Mouse (Mus musculus): ENCODE measurements around the gene Zbtb21.
"Not testable (repeated sequence)": the region's sequence is repeated elsewhere in the genome, so short reads cannot be mapped to it uniquely, and the experiment has no call there.

Gene Zbtb21

GRCm38 (mm10) chr16:97948836-97949235 lies 13.6 kb downstream of the Zbtb21 start:
- no peak for DNase-seq (ENCODE audit: low read depth in 1 of 2, low spot score in 2 of 2)

GRCm38 (mm10) chr16:97946993-97947392 lies 15.4 kb downstream of the Zbtb21 start:
- DNase-seq (ENCODE audit: low read depth in 1 of 2, low spot score in 2 of 2) = not testable (repeated sequence)

- no peak for DNase-seq (ENCODE audit: low read depth in 1 of 2, low spot score in 2 of 2)
Measured at GRCm38 (mm10) chr16:97941844-97942243, 20.6 kb downstream of the Zbtb21 start.

GRCm38 (mm10) chr16:97940471-97940973 lies 21.9 kb downstream of the Zbtb21 start:
- no peak for DNase-seq (ENCODE audit: low read depth in 1 of 2, low spot score in 2 of 2)

GRCm38 (mm10) chr16:97935815-97936214 lies 26.6 kb downstream of the Zbtb21 start:
- no peak for DNase-seq (ENCODE audit: low read depth in 1 of 2, low spot score in 2 of 2)

GRCm38 (mm10) chr16:97930231-97930630 lies 32.2 kb downstream of the Zbtb21 start:
- DNase-seq (ENCODE audit: low read depth in 1 of 2, low spot score in 2 of 2) = no peak

GRCm38 (mm10) chr16:97929520-97929919 lies 32.9 kb downstream of the Zbtb21 start:
- no peak for DNase-seq (ENCODE audit: low read depth in 1 of 2, low spot score in 2 of 2)

GRCm38 (mm10) chr16:97927331-97927938 lies 35.0 kb downstream of the Zbtb21 start:
- DNase-seq (ENCODE audit: low read depth in 1 of 2, low spot score in 2 of 2) = no peak

- no peak for DNase-seq (ENCODE audit: low read depth in 1 of 2, low spot score in 2 of 2)
Measured at GRCm38 (mm10) chr16:97926381-97926780, 36.0 kb downstream of the Zbtb21 start.

GRCm38 (mm10) chr16:97925760-97926159 lies 36.7 kb downstream of the Zbtb21 start:
- DNase-seq (ENCODE audit: low read depth in 1 of 2, low spot score in 2 of 2) = no peak

- DNase-seq (ENCODE audit: low read depth in 1 of 2, low spot score in 2 of 2) = no peak
Measured at GRCm38 (mm10) chr16:97923700-97924099, 38.7 kb downstream of the Zbtb21 start.

GRCm38 (mm10) chr16:97922779-97923126 lies 39.7 kb downstream of the Zbtb21 start:
- DNase-seq (ENCODE audit: low read depth in 1 of 2, low spot score in 2 of 2) = no peak

- DNase-seq (ENCODE audit: low read depth in 1 of 2, low spot score in 2 of 2) = peak; percentile 56 to 71
Measured at GRCm38 (mm10) chr16:97921961-97922778, 40.3 kb downstream of the Zbtb21 start.

- DNase-seq (ENCODE audit: low read depth in 1 of 2, low spot score in 2 of 2) = no peak
Measured at GRCm38 (mm10) chr16:97920621-97921020, 41.8 kb downstream of the Zbtb21 start.

- no peak for DNase-seq (ENCODE audit: low read depth in 1 of 2, low spot score in 2 of 2)
Measured at GRCm38 (mm10) chr16:97919793-97920192, 42.6 kb downstream of the Zbtb21 start.

GRCm38 (mm10) chr16:97912873-97913272 lies 49.5 kb downstream of the Zbtb21 start:
- no peak for DNase-seq (ENCODE audit: low read depth in 1 of 2, low spot score in 2 of 2)

- no peak for DNase-seq (ENCODE audit: low read depth in 1 of 2, low spot score in 2 of 2)
Measured at GRCm38 (mm10) chr16:97909356-97909755, 53.1 kb downstream of the Zbtb21 start.

- DNase-seq (ENCODE audit: low read depth in 1 of 2, low spot score in 2 of 2) = no peak
Measured at GRCm38 (mm10) chr16:97907496-97907895, 54.9 kb downstream of the Zbtb21 start.

GRCm38 (mm10) chr16:97906337-97906736 lies 56.1 kb downstream of the Zbtb21 start:
- DNase-seq (ENCODE audit: low read depth in 1 of 2, low spot score in 2 of 2) = no peak

- no peak for DNase-seq (ENCODE audit: low read depth in 1 of 2, low spot score in 2 of 2)
Measured at GRCm38 (mm10) chr16:97905449-97905991, 56.9 kb downstream of the Zbtb21 start.

- no peak for DNase-seq (ENCODE audit: low read depth in 1 of 2, low spot score in 2 of 2)
Measured at GRCm38 (mm10) chr16:97904035-97904434, 58.4 kb downstream of the Zbtb21 start.

GRCm38 (mm10) chr16:97897346-97898024 lies 64.9 kb downstream of the Zbtb21 start:
- no peak for DNase-seq (ENCODE audit: low read depth in 1 of 2, low spot score in 2 of 2)
